Mouse (Mus musculus): Measurements from ENCODE around the gene Scube2.

Scube2 gene

DNA sequence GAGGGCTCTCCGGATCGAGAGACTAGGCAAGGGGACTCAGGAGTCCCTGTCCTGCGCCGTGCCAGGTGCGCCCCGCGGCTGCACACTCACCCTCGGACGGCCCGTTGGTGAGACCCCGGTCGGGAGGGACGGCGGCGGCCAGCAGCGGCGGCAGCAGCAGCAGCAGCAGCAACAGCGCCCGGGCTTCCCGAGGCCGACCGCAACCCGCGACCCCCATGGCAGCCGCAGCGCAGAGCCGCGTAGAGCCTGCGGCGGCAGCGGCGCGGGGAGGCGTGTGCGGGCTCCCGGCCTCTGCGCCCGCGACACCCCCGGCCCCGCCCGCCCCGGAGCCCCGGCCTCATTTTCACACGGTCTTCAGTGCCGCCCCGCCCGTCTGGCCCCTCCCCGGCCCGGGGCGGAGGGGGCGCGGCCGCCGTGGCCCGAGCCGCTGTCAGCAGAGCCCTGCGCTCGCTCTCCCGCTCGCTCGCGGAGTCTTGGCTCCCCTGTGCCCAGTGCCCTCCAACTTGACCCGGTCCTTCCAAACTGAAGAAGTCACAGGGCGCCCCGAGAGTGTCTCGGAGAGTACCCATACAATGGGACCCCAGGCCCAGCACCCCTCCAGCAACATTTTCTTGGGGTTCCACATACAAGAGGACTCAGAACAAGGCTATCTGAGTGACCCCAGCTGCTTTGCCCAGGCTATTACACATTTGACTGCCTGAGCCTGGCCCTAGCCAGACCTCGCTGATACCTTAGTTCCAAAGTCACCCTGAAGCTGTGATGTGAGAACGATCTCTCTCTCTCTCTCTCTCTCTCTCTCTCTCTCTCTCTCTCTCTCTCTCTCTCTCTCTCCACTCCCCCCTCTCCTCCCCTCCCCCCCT is at the start of gene Scube2:
Scube2 (minus strand) TSS at position 310 of the 860 bp plus-strand sequence.
- no peak for DNase-seq (ENCODE audit: extremely low read depth, insufficient read length, low spot score)

- DNase-seq (ENCODE audit: extremely low read depth, insufficient read length, low spot score): no peak
Observed at GRCm38 (mm10) chr7:109906165-109906564, 40.7 kb upstream of the Scube2 start.

DNA sequence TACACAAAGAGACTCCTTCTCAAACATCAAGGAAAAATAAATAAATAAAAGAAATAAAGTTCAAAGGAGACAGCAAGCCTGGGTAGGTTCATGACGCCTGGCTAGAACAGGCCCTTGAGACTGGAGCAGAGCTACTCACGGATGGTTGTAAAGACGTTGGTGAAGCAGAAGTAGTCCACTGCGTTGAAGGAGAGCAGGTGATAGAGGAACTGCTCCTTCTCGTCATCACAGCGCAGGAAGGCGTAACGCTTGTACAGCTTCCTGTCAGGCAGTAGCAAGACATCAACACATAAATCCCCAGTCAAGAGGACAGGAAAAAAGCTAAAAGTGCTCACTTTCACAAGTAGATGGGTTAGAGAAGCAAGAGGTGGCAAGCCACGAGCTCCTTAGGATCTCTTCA is 35.4 kb upstream of the Scube2 start:
- DNase-seq (ENCODE audit: extremely low read depth, insufficient read length, low spot score): no peak

DNA sequence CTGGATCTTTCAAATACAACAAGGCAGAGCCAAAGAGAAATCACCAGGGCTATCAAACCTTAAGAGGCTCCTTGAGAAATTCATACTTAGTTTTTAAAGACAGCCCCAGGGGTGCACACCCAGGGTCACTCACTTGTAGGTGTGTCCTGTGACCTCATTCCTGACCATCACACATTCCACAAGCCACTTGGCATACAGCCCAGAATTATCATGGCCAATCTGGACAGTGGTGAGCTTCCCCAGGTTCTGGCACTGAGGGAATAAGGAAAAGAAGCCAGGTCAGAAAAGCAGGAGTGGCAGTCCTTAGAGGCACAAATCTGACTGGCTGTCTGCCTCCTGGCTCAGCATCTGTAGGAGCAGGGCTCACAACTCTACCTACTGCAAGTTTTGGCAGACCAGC is 33.4 kb upstream of the Scube2 start:
- peak; percentile 46 for DNase-seq (ENCODE audit: extremely low read depth, insufficient read length, low spot score)

- DNase-seq (ENCODE audit: extremely low read depth, insufficient read length, low spot score): peak; percentile 23
Observed at GRCm38 (mm10) chr7:109892530-109892929, 27.1 kb upstream of the Scube2 start.

DNA sequence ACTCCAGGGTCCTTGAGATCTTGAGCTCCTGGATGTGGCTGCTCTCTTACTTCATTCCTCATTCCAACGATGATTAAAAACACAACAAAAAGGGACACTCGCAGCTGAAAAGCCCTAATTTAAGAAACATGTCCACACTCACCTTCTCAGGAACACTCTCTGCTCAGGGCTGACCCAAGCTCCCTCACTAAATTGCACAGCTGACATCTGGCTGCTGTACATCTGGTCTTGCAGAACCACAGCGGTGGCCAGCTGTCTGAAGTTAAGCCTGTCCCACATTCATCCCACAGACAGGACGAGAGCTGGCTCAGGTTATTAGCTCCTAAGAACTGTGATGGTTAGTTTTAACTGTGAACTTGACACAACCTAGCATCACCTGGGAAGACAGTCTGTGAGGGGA is 26.3 kb upstream of the Scube2 start:
- DNase-seq (ENCODE audit: extremely low read depth, insufficient read length, low spot score): no peak

DNA sequence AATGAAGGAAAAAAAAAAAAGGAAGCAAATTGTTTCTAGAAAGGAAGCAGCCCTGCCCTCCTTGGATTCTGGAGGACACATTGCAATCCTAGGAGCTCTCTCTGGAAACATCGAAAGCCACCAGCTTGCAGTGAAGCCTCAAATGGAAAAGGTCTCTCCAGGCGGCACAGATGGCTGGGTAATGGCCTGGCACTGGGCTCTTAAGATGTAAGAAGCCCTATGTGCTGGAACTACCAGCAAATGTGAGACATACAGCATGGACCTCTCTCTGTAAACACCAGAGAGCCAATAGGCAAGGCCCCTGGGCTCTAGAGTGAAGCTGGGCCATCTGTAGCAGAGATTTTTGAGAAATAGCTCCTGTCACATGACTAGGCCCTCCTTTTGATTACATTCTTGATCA is 24.8 kb upstream of the Scube2 start:
- DNase-seq (ENCODE audit: extremely low read depth, insufficient read length, low spot score): no peak

GRCm38 (mm10) chr7:109889300-109889699 is 23.8 kb upstream of the Scube2 start:
- no peak for DNase-seq (ENCODE audit: extremely low read depth, insufficient read length, low spot score)

DNA sequence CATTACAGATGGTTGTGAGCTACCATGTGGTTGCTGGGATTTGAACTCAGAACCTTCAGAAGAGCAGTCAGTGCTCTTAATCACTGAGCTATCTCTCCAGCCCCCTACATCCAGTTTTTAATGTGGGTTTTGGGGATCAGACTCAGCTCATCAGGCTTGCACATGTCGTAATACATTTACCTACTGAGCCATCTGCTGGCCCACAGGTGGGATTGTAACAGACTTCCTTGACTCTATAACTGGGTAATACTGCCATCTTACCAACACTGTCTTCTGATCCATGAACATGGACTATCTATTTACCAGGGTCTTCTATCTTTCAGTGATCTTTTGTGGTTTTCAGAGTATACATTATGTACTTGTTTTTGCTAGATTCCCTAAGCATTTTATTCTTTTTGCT is 20.8 kb upstream of the Scube2 start:
- DNase-seq (ENCODE audit: extremely low read depth, insufficient read length, low spot score): no peak

DNA sequence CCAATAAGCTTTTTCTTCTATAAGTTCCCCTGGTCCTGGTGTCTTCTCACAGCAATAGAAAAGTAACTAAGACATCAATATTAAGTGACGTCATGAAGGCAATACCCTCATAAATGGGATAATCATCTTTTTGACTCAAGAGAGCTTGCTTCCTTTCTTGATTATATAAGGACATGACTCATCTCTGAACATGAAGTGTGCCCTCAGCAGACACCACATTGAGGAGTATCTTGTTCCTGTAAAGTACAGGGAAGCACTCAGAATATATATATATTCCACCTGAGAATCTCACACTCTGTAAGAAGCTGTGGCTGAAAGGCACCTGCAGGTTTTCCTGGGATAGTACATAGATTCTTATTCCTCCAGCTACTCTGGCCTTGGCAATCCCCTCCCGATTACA is 17.1 kb upstream of the Scube2 start:
- no peak for DNase-seq (ENCODE audit: extremely low read depth, insufficient read length, low spot score)

GRCm38 (mm10) chr7:109881561-109882099 is 16.2 kb upstream of the Scube2 start:
- no peak for DNase-seq (ENCODE audit: extremely low read depth, insufficient read length, low spot score)

DNA sequence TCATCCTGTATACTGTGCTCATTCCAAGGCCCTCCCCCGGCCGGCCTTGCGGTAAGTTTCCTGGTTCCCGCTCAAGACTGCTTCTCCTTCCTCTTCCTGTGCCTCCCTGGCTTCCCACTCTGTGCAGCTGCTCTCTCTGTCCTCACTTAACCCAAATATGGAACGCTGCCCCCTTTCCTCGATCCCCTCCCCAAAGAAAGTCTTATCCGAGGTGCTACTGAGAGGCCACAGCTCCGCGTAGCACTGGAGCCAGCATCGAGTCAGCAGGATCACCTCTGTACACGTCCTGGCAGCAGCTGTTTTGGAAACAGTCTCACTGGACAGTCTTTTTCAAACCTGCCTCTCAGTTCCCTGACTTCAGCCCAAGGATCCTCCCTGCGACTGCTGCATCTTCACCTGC is 13.7 kb upstream of the Scube2 start:
- no peak for DNase-seq (ENCODE audit: extremely low read depth, insufficient read length, low spot score)

DNA sequence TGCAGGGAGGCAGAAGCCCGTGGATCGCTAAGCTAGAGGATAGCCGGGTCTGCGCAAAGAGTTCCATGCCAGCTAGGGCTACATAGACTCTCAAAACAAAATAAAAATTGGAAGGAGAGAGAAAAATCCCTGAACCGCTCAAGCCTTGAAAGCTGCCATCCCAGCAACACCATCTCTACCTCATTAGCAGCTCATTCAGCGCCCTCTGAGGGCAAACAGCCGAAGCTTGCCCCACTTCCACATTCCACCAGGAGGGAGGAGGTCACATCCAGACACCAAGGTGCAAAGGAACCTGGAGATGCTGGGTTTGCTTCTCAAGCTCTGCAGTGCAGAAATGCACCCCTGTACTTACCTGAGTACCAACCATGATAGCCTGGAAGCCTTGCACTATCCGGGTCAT is 10.6 kb upstream of the Scube2 start:
- no peak for DNase-seq (ENCODE audit: extremely low read depth, insufficient read length, low spot score)

- no peak for DNase-seq (ENCODE audit: extremely low read depth, insufficient read length, low spot score)
Observed at GRCm38 (mm10) chr7:109875598-109875997, 10.1 kb upstream of the Scube2 start.

- DNase-seq (ENCODE audit: extremely low read depth, insufficient read length, low spot score): no peak
Observed at GRCm38 (mm10) chr7:109875033-109875432, 9.6 kb upstream of the Scube2 start.

DNA sequence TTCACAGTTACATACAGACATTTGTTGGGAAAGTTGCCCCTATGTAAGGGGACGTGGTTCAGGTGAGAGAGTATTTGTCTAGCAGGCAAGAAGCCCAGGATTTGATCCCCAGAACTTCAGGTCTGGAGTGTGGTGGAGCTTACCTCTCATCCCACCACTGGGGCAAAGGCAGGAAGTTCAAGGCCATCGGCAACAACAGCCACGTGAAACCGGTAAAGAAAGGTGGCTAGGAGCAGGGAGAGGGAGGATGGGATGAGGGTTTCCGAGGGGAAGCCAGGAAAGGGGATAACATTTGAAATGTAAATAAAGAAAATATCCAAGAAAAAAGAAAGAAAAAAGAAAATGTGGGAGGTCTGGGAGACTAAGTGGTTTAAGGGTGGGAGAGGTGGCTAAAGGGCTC is 7.7 kb upstream of the Scube2 start:
- no peak for DNase-seq (ENCODE audit: extremely low read depth, insufficient read length, low spot score)

GRCm38 (mm10) chr7:109871232-109871631 is 5.8 kb upstream of the Scube2 start:
- DNase-seq (ENCODE audit: extremely low read depth, insufficient read length, low spot score): no peak

DNA sequence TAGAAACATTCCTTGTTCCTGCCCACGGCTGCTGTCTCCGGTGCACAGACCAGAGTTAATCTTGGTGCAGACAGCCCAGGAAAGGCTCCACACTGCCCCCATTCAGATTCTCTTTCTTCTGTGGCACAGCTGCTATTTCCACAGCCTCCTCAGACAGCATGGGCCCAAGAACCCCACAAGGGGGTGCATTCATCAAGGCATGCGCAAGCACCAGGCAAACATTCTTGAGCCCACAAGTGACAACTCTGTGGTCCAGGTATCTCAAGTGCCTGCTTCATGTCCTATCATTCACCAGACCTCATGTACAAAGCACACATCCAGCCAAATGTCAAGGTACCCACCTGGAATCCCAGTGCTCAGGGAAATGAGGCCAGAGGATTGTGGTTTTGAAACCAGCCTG is 3.0 kb upstream of the Scube2 start:
- DNase-seq (ENCODE audit: extremely low read depth, insufficient read length, low spot score): no peak

GRCm38 (mm10) chr7:109866643-109867042 is 1.2 kb upstream of the Scube2 start:
- no peak for DNase-seq (ENCODE audit: extremely low read depth, insufficient read length, low spot score)

GRCm38 (mm10) chr7:109863561-109863960 is 1.9 kb downstream of the Scube2 start:
- no peak for DNase-seq (ENCODE audit: extremely low read depth, insufficient read length, low spot score)

DNA sequence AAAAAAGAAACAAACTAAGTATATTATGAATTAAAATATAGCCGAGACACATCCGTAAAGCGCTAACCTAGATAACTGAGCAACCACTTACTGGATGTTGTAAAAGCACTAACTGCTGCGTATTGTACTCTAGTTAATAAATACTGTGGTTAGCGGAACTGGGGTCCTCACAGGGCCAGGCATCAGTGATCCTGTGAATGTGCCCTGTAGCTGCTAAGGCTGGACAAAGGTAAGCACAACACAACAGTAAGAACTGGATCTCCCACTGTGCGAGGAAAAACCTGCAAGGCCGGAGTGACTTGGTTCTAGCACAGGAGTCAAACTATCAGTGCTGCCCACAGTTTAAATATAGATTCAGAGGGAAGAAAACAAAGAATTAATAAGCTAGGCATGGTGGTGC is 5.3 kb downstream of the Scube2 start:
- no peak for DNase-seq (ENCODE audit: extremely low read depth, insufficient read length, low spot score)

- no peak for DNase-seq (ENCODE audit: extremely low read depth, insufficient read length, low spot score)
Observed at GRCm38 (mm10) chr7:109859354-109859753, 6.1 kb downstream of the Scube2 start.

Measured in 3134 (cell line).